Mouse (Mus musculus): ENCODE measurements around the gene Hlcs.

The Hlcs gene

DNA sequence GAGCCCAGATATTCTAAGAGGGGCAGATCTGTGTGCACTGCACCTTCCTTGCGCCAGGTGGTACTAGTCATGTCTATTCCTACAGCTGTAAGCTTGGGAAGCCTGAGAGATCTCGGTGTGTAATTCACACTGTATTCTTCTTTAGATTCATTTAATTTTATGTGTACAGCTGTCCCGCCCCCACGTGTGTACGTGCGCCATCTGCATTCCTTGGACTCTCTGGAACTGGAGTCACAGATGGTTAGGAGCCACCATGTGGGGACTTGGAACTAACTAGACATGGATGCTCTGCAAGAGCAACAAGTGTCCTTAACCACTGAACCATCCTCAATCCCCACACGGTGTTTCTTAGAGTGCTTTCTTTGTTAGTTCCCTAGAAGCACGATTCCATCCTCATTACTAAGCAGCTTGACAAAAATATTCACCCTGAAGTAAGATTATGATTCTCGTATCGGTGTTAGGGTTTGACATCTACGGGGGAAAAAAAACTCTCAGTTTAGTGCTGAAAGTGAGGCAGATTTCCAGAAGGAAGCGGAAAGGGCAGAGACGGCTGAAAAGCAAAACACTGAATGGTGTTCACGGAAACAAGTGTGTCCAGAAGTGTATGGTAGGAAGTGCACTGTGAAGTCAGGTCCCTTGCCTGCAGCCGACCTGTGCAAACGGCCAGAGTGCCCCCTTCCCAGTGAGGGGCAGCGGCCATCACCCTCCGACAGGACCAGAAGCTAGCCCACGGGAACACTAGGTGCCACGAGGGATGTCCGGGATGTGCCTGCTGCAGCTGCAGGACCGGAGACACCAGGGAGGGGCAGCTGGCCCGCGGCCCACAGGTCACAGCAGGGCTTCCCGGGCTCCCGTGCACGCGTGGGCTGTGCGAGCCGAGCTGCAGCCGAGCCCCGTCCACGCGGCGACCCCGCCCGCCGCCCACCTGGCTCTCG lies 24.0 kb downstream of the Hlcs start:
- H3K36me3 ChIP-seq (ENCODE audit: insufficient read depth, low read length) = peaks cover 14% of the 10 kb centered on the region
- peaks cover 15% of the 10 kb centered on the region for H3K9me3 ChIP-seq (ENCODE audit: low read length)
- H3K4me1 ChIP-seq (replicated peaks; ENCODE audit: low read depth, low read length) = peaks cover 15% of the 10 kb centered on the region; the same call in 1 of the 2 replicates
- no peaks in the 10 kb centered on the region; the same call in 1 of the 2 replicates for H3K27me3 ChIP-seq (ENCODE audit: insufficient read depth, low read length)
- H3K4me3 ChIP-seq (replicated peaks; ENCODE audit: low read length) = peak overlapping the region; percentile 93
- TF ChIP-seq POU5F1 (IDR thresholded peaks at IDR 0.05; ENCODE audit: borderline replicate concordance, low read length) (no peak), CTCF (conservative IDR thresholded peaks at IDR 0.05; ENCODE audit: low read length) (0 out of 2 replicates have a peak, but pooled peaks have one; percentile 10)

DNA sequence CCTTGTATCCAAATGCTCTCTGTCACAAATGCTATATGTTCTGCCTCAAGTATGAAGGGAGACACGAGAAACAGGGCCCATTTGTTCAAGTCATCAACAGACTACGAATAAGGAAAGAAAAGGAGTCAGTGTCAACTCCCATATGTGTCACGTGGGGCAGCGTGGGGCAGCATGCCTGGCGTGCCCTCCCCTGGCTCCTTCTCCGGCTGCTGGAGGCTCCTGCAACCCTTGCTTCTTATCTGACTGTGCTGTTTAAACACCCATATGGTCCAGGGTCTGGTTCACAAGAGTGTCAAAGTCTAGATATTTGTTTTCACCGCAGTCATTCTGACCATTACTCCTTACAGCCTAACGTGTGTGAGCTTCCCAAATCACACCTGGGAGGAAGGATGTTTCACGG lies 25.5 kb downstream of the Hlcs start:
- H3K36me3 ChIP-seq (ENCODE audit: insufficient read depth, low read length) = peaks cover 30% of the 10 kb centered on the region
- no peak overlapping the region for H3K4me3 ChIP-seq (replicated peaks; ENCODE audit: low read length)
- H3K9me3 ChIP-seq (ENCODE audit: low read length) = peaks cover 31% of the 10 kb centered on the region
- no peaks in the 10 kb centered on the region; the same call in 1 of the 2 replicates for H3K27me3 ChIP-seq (ENCODE audit: insufficient read depth, low read length)
- TF ChIP-seq POU5F1 (IDR thresholded peaks at IDR 0.05; ENCODE audit: borderline replicate concordance, low read length) (no peak), NANOG (IDR thresholded peaks at IDR 0.05; ENCODE audit: borderline replicate concordance, low read length) (no peak), CTCF (conservative IDR thresholded peaks at IDR 0.05; ENCODE audit: low read length) (no peak)
- H3K4me1 ChIP-seq (replicated peaks; ENCODE audit: low read depth, low read length) = peaks cover 15% of the 10 kb centered on the region; the same call in 1 of the 2 replicates

DNA sequence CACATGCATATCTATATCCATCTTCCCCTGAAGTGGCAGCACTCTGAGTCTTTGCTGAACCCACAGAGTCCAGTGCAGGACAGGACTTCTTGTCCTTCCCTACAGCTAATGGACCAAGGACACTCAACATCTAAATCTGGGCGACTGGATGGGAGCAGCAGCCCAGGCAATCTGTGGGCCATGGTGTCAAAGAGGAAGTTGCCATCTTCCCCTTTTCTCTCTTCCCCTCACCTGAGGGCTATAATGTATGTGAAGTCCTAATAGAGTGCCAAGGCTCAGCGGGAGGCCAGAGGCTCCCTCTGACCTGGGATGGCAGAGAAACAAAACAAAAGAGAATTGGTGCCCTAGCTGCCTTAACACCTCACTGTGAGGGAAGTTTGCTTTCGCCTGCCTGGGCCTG lies 29.4 kb downstream of the Hlcs start:
- H3K4me3 ChIP-seq (replicated peaks; ENCODE audit: low read length) = no peak overlapping the region
- peaks cover 33% of the 10 kb centered on the region for H3K36me3 ChIP-seq (ENCODE audit: insufficient read depth, low read length)
- H3K9me3 ChIP-seq (ENCODE audit: low read length) = peaks cover 43% of the 10 kb centered on the region
- TF ChIP-seq CTCF (conservative IDR thresholded peaks at IDR 0.05; ENCODE audit: low read length) = no peak
- no peak for TF ChIP-seq NANOG (IDR thresholded peaks at IDR 0.05; ENCODE audit: borderline replicate concordance, low read length)
- TF ChIP-seq POU5F1 (IDR thresholded peaks at IDR 0.05; ENCODE audit: borderline replicate concordance, low read length) = no peak
- H3K27me3 ChIP-seq (ENCODE audit: insufficient read depth, low read length) = no peaks in the 10 kb centered on the region
- H3K4me1 ChIP-seq (replicated peaks; ENCODE audit: low read depth, low read length) = peaks cover 4% of the 10 kb centered on the region; the same call in 1 of the 2 replicates

DNA sequence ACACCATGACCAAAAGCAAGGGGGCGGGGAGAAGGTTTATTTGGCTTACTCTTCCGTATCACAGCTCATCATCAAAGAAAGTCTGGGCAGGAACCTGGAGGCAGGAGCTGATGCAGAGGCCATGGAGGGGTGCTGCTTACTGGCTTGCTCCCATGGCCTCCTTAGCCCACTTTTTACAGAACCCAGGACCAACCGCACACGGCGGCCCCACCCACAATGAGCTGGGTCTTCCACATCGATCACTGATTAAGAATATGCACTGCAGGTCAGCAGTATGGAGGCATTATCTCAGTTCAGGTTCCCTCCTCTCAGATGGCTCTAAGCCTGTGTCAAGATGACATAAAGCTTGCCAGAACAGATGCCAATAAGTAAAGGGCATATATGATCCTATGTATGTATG lies 42.5 kb downstream of the Hlcs start:
- TF ChIP-seq CTCF (conservative IDR thresholded peaks at IDR 0.05; ENCODE audit: low read length) (no peak), POU5F1 (IDR thresholded peaks at IDR 0.05; ENCODE audit: borderline replicate concordance, low read length) (no peak), NANOG (IDR thresholded peaks at IDR 0.05; ENCODE audit: borderline replicate concordance, low read length) (no peak)
- no peak overlapping the region for H3K4me3 ChIP-seq (replicated peaks; ENCODE audit: low read length)

DNA sequence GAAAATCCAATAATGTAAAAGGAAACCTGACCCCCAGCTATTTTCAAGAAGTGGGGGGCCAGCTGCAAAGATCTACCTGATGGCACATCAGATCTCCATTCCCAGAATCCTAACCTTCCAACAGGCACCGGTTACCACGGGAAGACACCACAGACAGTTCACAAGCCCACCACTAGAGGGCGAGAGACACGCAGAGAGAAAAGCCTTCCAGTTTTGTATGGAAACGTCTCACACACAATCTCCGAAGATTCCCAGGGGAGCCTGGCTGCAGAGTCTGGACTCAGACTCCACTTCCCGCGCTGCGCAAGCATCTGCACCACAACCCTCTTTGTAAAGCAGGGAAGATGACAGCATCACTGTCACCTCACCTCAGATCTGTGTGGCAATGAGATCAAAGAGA lies 43.7 kb downstream of the Hlcs start:
- peaks cover 12% of the 10 kb centered on the region for H3K4me1 ChIP-seq (replicated peaks; ENCODE audit: low read depth, low read length)
- no peaks in the 10 kb centered on the region for H3K27me3 ChIP-seq (ENCODE audit: insufficient read depth, low read length)
- H3K36me3 ChIP-seq (ENCODE audit: insufficient read depth, low read length) = peaks cover 41% of the 10 kb centered on the region
- no peak overlapping the region for H3K4me3 ChIP-seq (replicated peaks; ENCODE audit: low read length)
- peaks cover 43% of the 10 kb centered on the region for H3K9me3 ChIP-seq (ENCODE audit: low read length)
- TF ChIP-seq NANOG (IDR thresholded peaks at IDR 0.05; ENCODE audit: borderline replicate concordance, low read length) (no peak), CTCF (conservative IDR thresholded peaks at IDR 0.05; ENCODE audit: low read length) (peak; percentile 92), POU5F1 (IDR thresholded peaks at IDR 0.05; ENCODE audit: borderline replicate concordance, low read length) (no peak)

More for the DNA sequence above, 42.5 kb downstream of the Hlcs start:
- Histone ChIP-seq H3K27me3 (ENCODE audit: insufficient read depth, low read length) (no peaks in the 10 kb centered on the region), H3K4me1 (replicated peaks; ENCODE audit: low read depth, low read length) (peaks cover 12% of the 10 kb centered on the region), H3K9me3 (ENCODE audit: low read length) (peaks cover 45% of the 10 kb centered on the region), H3K36me3 (ENCODE audit: insufficient read depth, low read length) (peaks cover 37% of the 10 kb centered on the region)

- Histone ChIP-seq H3K4me1 (replicated peaks; ENCODE audit: low read depth, low read length) (peaks cover 12% of the 10 kb centered on the region), H3K36me3 (ENCODE audit: insufficient read depth, low read length) (peaks cover 27% of the 10 kb centered on the region), H3K9me3 (ENCODE audit: low read length) (peaks cover 29% of the 10 kb centered on the region), H3K4me3 (replicated peaks; ENCODE audit: low read length) (peak overlapping the region; percentile 63), H3K27me3 (ENCODE audit: insufficient read depth, low read length) (no peaks in the 10 kb centered on the region)
- TF ChIP-seq NANOG (IDR thresholded peaks at IDR 0.05; ENCODE audit: borderline replicate concordance, low read length) (no peak), CTCF (conservative IDR thresholded peaks at IDR 0.05; ENCODE audit: low read length) (no peak), POU5F1 (IDR thresholded peaks at IDR 0.05; ENCODE audit: borderline replicate concordance, low read length) (no peak)
These were observed 45.2 kb downstream of the Hlcs start for GRCm38 (mm10) chr16:94268205-94268604.

DNA sequence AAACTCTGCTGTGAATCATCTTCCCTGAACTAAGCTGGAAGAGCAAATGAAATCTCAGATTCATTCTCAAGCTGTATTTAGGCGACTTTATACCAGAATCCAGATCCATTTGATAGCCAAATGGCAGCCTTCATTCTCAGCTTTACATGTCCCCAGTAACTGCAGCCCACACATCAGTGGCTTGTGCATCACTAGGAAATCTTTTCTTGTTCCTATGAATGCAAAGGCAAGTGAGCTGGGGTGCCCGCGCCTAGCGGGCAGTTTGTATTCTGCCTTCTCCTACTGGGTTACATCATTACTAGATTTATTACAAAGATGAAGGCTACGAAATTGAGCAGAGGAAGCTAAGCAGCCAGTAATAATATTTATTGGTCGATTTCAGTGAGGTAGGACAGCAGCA lies 48.8 kb downstream of the Hlcs start:
- peaks cover 1% of the 10 kb centered on the region; the same call in 1 of the 2 replicates for H3K9me3 ChIP-seq (ENCODE audit: low read length)
- peaks cover 31% of the 10 kb centered on the region for H3K36me3 ChIP-seq (ENCODE audit: insufficient read depth, low read length)
- no peaks in the 10 kb centered on the region for H3K27me3 ChIP-seq (ENCODE audit: insufficient read depth, low read length)
- no peak overlapping the region for H3K4me3 ChIP-seq (replicated peaks; ENCODE audit: low read length)
- TF ChIP-seq POU5F1 (IDR thresholded peaks at IDR 0.05; ENCODE audit: borderline replicate concordance, low read length) (no peak), NANOG (IDR thresholded peaks at IDR 0.05; ENCODE audit: borderline replicate concordance, low read length) (no peak), CTCF (conservative IDR thresholded peaks at IDR 0.05; ENCODE audit: low read length) (no peak)
- H3K4me1 ChIP-seq (replicated peaks; ENCODE audit: low read depth, low read length) = peaks cover 15% of the 10 kb centered on the region

DNA sequence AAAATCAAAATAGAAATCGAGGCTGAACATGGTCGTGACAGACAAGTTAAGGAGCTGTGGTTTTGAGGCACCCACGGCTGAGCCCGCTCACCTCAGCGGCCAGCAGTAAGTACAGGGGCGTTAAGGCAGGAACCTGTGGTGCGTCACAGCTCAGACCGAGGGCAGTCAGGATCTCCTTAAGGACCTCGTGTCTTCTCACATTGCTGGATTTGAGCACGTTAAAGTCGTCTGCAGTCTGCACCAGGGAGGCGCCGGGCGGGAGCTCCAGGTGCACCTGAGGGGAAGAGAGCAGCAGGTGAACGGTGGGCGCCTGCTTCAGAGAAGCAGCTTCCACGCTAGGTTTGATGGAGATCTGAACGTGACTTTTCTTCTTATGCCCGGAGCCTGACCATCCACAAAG lies 50.9 kb downstream of the Hlcs start:
- Histone ChIP-seq H3K36me3 (ENCODE audit: insufficient read depth, low read length) (peaks cover 26% of the 10 kb centered on the region), H3K4me1 (replicated peaks; ENCODE audit: low read depth, low read length) (peaks cover 5% of the 10 kb centered on the region; the same call in 1 of the 2 replicates), H3K27me3 (ENCODE audit: insufficient read depth, low read length) (no peaks in the 10 kb centered on the region), H3K9me3 (ENCODE audit: low read length) (no peaks in the 10 kb centered on the region), H3K4me3 (replicated peaks; ENCODE audit: low read length) (no peak overlapping the region)
- TF ChIP-seq CTCF (conservative IDR thresholded peaks at IDR 0.05; ENCODE audit: low read length) (no peak), NANOG (IDR thresholded peaks at IDR 0.05; ENCODE audit: borderline replicate concordance, low read length) (no peak), POU5F1 (IDR thresholded peaks at IDR 0.05; ENCODE audit: borderline replicate concordance, low read length) (no peak)
